Mouse (Mus musculus): ENCODE measurements around the gene Rpl27.

- TF ChIP-seq CTCF (IDR thresholded peaks at IDR 0.05; ENCODE audit: low read depth, low read length) (no peak), POLR2A (IDR thresholded peaks at IDR 0.05; ENCODE audit: extremely low read depth, insufficient read depth, low read length) (no peak)
Measured at GRCm38 (mm10) chr11:101480912-101481311, 38.8 kb downstream of the Rpl27 start.
